ENCODE assay signal across 14 mouse cellular contexts in the genomic region with DNA sequence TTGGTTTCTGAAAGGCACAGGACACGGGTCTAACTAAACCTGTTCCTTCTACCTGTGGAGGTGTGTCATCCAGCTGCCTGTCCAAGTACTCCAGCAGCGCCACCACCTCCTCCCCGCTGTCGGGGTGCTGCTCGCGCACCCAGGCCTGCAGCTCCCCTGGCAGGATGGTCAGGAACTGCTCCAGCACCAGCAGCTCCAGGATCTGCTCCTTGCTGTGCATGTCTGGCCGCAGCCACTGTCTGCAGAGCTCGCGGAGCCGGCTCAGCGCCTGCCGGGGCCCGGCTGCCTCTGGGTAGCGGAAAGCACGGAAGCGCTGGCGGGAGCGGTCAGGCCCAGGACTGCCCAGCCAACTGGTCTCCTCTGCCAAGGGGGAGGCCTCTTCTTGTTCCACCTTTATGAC. TPM values are rescaled to one million over a fixed set of nuclear protein-coding genes. Genes with fewer than 3 reads are reported as not detected.
DNase-seq lines count a peak whose midpoint lies in the region; ATAC-seq lines count a peak whose summit lies in the region.
"Not testable (repeated sequence)": the region's sequence is repeated elsewhere in the genome, so short reads cannot be mapped to it uniquely, and the experiment has no call there.
"Had no signal": no experiment of that assay in that cellular context is flagged by ENCODE, and none has a peak within 500 bp of the region (broad histone marks: within the 10 kb centered on the region; RNA-seq: fewer than 3 reads in every experiment).

No protein-coding gene starts in this region.

- peak; percentile 65; the same call in 1 of the 2 replicates for ATAC-seq in cerebellum, adult (ENCODE audit: insufficient number of reproducible peaks, low FRiP score, low TSS enrichment)
- peak; percentile 18; the same call in 1 of the 2 replicates for ATAC-seq in embryonic facial prominence, embryonic 14.5 days (ENCODE audit: low read depth)
- 0 out of 2 replicates have a peak, but pooled peaks have one; percentile 62 for ATAC-seq in intestine, embryonic 14.5 days (replicated peaks; ENCODE audit: low FRiP score, low TSS enrichment, low read depth)
- peak; percentile 71; the same call in 1 of the 2 replicates for ATAC-seq in lung, embryonic 16.5 days (ENCODE audit: low read depth)
- 0 out of 2 replicates have a peak, but pooled peaks have one; percentile 37 for ATAC-seq in neural tube, embryonic 12.5 days (ENCODE audit: low FRiP score, low read depth)

- H3K27ac ChIP-seq in embryonic facial prominence, embryonic 14.5 days (replicated peaks; ENCODE audit: low read depth, low read length); intestine, embryonic 14.5 days (ENCODE audit: low read depth); lung, embryonic 16.5 days (ENCODE audit: low read length); neural tube, embryonic 12.5 days: not testable (repeated sequence)

- H3K27me3 ChIP-seq in embryonic facial prominence, embryonic 14.5 days (replicated peaks; ENCODE audit: control insufficient read depth, insufficient read depth, low read length); intestine, embryonic 14.5 days (replicated peaks; ENCODE audit: control insufficient read depth, insufficient read depth, low read length); lung, embryonic 16.5 days (ENCODE audit: control insufficient read depth, insufficient read depth, low read depth, low read length); neural tube, embryonic 12.5 days (replicated peaks): not testable (repeated sequence)

- peaks cover 73% of the 10 kb centered on the region for H3K36me3 ChIP-seq in embryonic facial prominence, embryonic 14.5 days (ENCODE audit: control insufficient read depth, insufficient read depth, low read length)
- peaks cover 63% of the 10 kb centered on the region for H3K36me3 ChIP-seq in intestine, embryonic 14.5 days (ENCODE audit: control insufficient read depth, insufficient read depth, low read length)
- peaks cover 42% of the 10 kb centered on the region for H3K36me3 ChIP-seq in lung, embryonic 16.5 days (ENCODE audit: control insufficient read depth, insufficient read depth, low read length)
- H3K36me3 ChIP-seq in neural tube, embryonic 12.5 days: peaks cover 49% of the 10 kb centered on the region

- DNase-seq in embryonic facial prominence, embryonic 14.5 days (ENCODE audit: low spot score); intestine, embryonic 14.5 days (ENCODE audit: low spot score): not testable (repeated sequence)
- DNase-seq in heart, adult 18-20 months: peak; percentile 23 to 25
- peak; percentile 39 to 59 for DNase-seq in kidney, postnatal 4 days
- DNase-seq in urinary bladder, postnatal 36 days (ENCODE audit: low spot score in 2 of 2): peak; percentile 13 to 45

- H3K9me3 ChIP-seq in embryonic facial prominence, embryonic 14.5 days (ENCODE audit: control insufficient read depth, low read length); intestine, embryonic 14.5 days (ENCODE audit: control insufficient read depth, low read length); lung, embryonic 16.5 days (ENCODE audit: control insufficient read depth, low read length); neural tube, embryonic 12.5 days: not testable (repeated sequence)

- H3K4me2 ChIP-seq in embryonic facial prominence, embryonic 14.5 days (ENCODE audit: low read depth, low read length); intestine, embryonic 14.5 days (ENCODE audit: low read length); lung, embryonic 16.5 days (ENCODE audit: low read depth, low read length); neural tube, embryonic 12.5 days (replicated peaks): not testable (repeated sequence)

- WGBS in embryonic facial prominence, embryonic 14.5 days: 91% methylated on average over 6 of the region's 18 CpGs
- WGBS in intestine, embryonic 14.5 days: 94% methylated on average over 18 of the region's 18 CpGs
- WGBS in lung, embryonic 16.5 days: 91% methylated on average over 5 of the region's 18 CpGs
- 93% methylated on average over 18 of the region's 18 CpGs for WGBS in neural tube, embryonic 12.5 days

- H3K4me3 ChIP-seq in embryonic facial prominence, embryonic 14.5 days (ENCODE audit: low read depth, low read length); intestine, embryonic 14.5 days (ENCODE audit: low read depth, low read length); lung, embryonic 16.5 days (ENCODE audit: low read length); neural tube, embryonic 12.5 days: not testable (repeated sequence)

- H3K9ac ChIP-seq in embryonic facial prominence, embryonic 14.5 days (ENCODE audit: low read depth, low read length); intestine, embryonic 14.5 days (ENCODE audit: low read length); lung, embryonic 16.5 days (ENCODE audit: low read length); neural tube, embryonic 12.5 days: not testable (repeated sequence)

- not testable (repeated sequence) for H3K4me1 ChIP-seq in embryonic facial prominence, embryonic 14.5 days (ENCODE audit: control insufficient read depth, insufficient read depth, low read length); intestine, embryonic 14.5 days (replicated peaks; ENCODE audit: control insufficient read depth, insufficient read depth, low read length); lung, embryonic 16.5 days (replicated peaks; ENCODE audit: control insufficient read depth, insufficient read depth, low read length); neural tube, embryonic 12.5 days

RNA-seq across cellular contexts. Expression of gene Zkscan3, which starts 6.5 kb away (rescaled TPM):
- 62.9 and 70.1 TPM in 2 replicates for polyA plus RNA-seq in embryonic facial prominence, embryonic 14.5 days (2014; fragmentation: Nextera tagmentation; extraction: Ambion mirVana)
- 10 to 100 TPM; 28.5 to 31.4 TPM for total RNA-seq in heart, adult 18-20 months (2021)
- 72.2 and 74.6 TPM in 2 replicates for polyA plus RNA-seq in intestine, embryonic 14.5 days (2014; fragmentation: Nextera tagmentation; extraction: Ambion mirVana)
- polyA plus RNA-seq in lung, embryonic 16.5 days (2015; fragmentation: Nextera tagmentation; extraction: Ambion mirVana): 84.4 and 85.3 TPM in 2 replicates
- 88.2 and 89.0 TPM in 2 replicates for polyA plus RNA-seq in neural tube, embryonic 12.5 days (2016; fragmentation: Nextera tagmentation; extraction: Ambion mirVana)

RNA-seq across cellular contexts. Expression of gene Zscan12, which starts 33.4 kb away (rescaled TPM):
- polyA plus RNA-seq in embryonic facial prominence, embryonic 14.5 days (2014; fragmentation: Nextera tagmentation; extraction: Ambion mirVana): 11.1 and 12.7 TPM in 2 replicates
- 1 to 10 TPM; 5.5 to 5.9 TPM for total RNA-seq in heart, adult 18-20 months (2021)
- polyA plus RNA-seq in intestine, embryonic 14.5 days (2014; fragmentation: Nextera tagmentation; extraction: Ambion mirVana): 10.1 and 12.7 TPM in 2 replicates
- 11.5 and 11.7 TPM in 2 replicates for polyA plus RNA-seq in lung, embryonic 16.5 days (2015; fragmentation: Nextera tagmentation; extraction: Ambion mirVana)
- 14.9 and 15.8 TPM in 2 replicates for polyA plus RNA-seq in neural tube, embryonic 12.5 days (2016; fragmentation: Nextera tagmentation; extraction: Ambion mirVana)

RNA-seq across cellular contexts. Expression of gene Pgbd1, which starts 44.8 kb away (rescaled TPM):
- polyA plus RNA-seq in embryonic facial prominence, embryonic 14.5 days (2014; fragmentation: Nextera tagmentation; extraction: Ambion mirVana): 2.3 and 2.5 TPM in 2 replicates
- total RNA-seq in heart, adult 18-20 months (2021): under 1 TPM; 0.35 to 0.54 TPM
- polyA plus RNA-seq in intestine, embryonic 14.5 days (2014; fragmentation: Nextera tagmentation; extraction: Ambion mirVana): 2.7 and 3.2 TPM in 2 replicates
- polyA plus RNA-seq in lung, embryonic 16.5 days (2015; fragmentation: Nextera tagmentation; extraction: Ambion mirVana): 3.3 and 3.7 TPM in 2 replicates
- polyA plus RNA-seq in neural tube, embryonic 12.5 days (2016; fragmentation: Nextera tagmentation; extraction: Ambion mirVana): 4.2 and 4.5 TPM in 2 replicates

RNA-seq across cellular contexts. Expression of gene Olfr1367, which starts 49.3 kb away (rescaled TPM):
- not detected in 2 replicates for polyA plus RNA-seq in embryonic facial prominence, embryonic 14.5 days (2014; fragmentation: Nextera tagmentation; extraction: Ambion mirVana)
- not detected for total RNA-seq in heart, adult 18-20 months (2021)
- polyA plus RNA-seq in intestine, embryonic 14.5 days (2014; fragmentation: Nextera tagmentation; extraction: Ambion mirVana): not detected in 2 replicates
- not detected in 2 replicates for polyA plus RNA-seq in lung, embryonic 16.5 days (2015; fragmentation: Nextera tagmentation; extraction: Ambion mirVana)
- polyA plus RNA-seq in neural tube, embryonic 12.5 days (2016; fragmentation: Nextera tagmentation; extraction: Ambion mirVana): not detected in 2 replicates
- total RNA-seq: layer of hippocampus, adult 8-10 months had no signal
- polyA plus RNA-seq: activated CD4-positive, CD25-positive, alpha-beta regulatory T cell, adult 4 months; forebrain, embryonic 10.5 days; heart, embryonic 13.5 days; limb, embryonic 15.5 days; midbrain, embryonic 14.5 days had no signal

RNA-seq across cellular contexts. Expression of gene Zscan26, which starts 57.5 kb away (rescaled TPM):
- polyA plus RNA-seq in embryonic facial prominence, embryonic 14.5 days (2014; fragmentation: Nextera tagmentation; extraction: Ambion mirVana): 14.1 and 14.9 TPM in 2 replicates
- total RNA-seq in heart, adult 18-20 months (2021): 10 to 100 TPM; 22.2 to 25.9 TPM
- polyA plus RNA-seq in intestine, embryonic 14.5 days (2014; fragmentation: Nextera tagmentation; extraction: Ambion mirVana): 23.0 and 29.7 TPM in 2 replicates
- 35.1 and 39.0 TPM in 2 replicates for polyA plus RNA-seq in lung, embryonic 16.5 days (2015; fragmentation: Nextera tagmentation; extraction: Ambion mirVana)
- 22.9 and 26.7 TPM in 2 replicates for polyA plus RNA-seq in neural tube, embryonic 12.5 days (2016; fragmentation: Nextera tagmentation; extraction: Ambion mirVana)

Comparison
In these comparisons a context has a peak if more than half of its experiments do, and no peak if none do; other contexts are left out.
1. ATAC-seq: peak in every context shown above with its lines; median percentile 71 in lung, embryonic 16.5 days; 65 in cerebellum, adult; 62 in intestine, embryonic 14.5 days; 37 in neural tube, embryonic 12.5 days; 18 in embryonic facial prominence, embryonic 14.5 days.